Mouse (Mus musculus): ENCODE data around the gene Klhdc7a. TPM values are rescaled to one million over a fixed set of nuclear protein-coding genes. Genes with fewer than 3 reads are reported as not detected.
A peak's percentile ranks its signal among the peaks of the same experiment; 100 is the strongest.

Gene Klhdc7a
- polyA plus RNA-seq (2016; fragmentation: Nextera tagmentation; extraction: Ambion mirVana) = 0.21 and 0.24 TPM in 2 replicates

DNA sequence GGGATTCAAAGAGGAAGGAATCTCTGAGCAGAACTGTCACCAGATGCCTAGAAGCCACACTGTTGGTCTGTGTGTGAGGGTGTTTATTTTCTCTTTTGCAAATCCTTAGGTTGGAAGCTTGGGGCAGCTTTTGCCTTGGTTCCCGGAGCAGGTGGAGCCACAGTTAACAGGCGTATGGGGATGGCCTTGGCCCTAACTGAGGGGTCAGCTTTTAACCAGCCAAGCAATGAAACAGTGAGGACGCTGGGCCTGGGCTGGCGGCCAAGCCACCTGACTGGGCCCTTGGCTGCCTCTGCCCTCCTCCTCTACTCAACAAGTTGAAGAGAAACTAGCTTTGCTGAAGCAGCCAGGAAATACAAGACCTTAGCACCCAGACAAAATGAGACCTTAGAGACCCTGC, at the start of gene Klhdc7a:
TSS of gene Klhdc7a (minus strand) at position 105 of the 400 bp plus-strand sequence.
- WGBS = 53% methylated on average over 4 of the region's 4 CpGs
- H3K9me3 ChIP-seq = no peaks in the 10 kb centered on the region
- H3K4me3 ChIP-seq = peak within 1 kb of the TSS; percentile 5; the same call in 1 of the 2 replicates
- no peak for DNase-seq (ENCODE audit: extremely low spot score, low spot score)
- H3K27me3 ChIP-seq (ENCODE audit: poor library complexity, severe bottlenecking) = peaks cover 14% of the 10 kb centered on the region
- H3K27ac ChIP-seq = peak within 1 kb of the TSS; percentile 72
- H3K4me1 ChIP-seq = peaks cover 36% of the 10 kb centered on the region
- no peaks in the 10 kb centered on the region for H3K36me3 ChIP-seq (replicated peaks)

DNA sequence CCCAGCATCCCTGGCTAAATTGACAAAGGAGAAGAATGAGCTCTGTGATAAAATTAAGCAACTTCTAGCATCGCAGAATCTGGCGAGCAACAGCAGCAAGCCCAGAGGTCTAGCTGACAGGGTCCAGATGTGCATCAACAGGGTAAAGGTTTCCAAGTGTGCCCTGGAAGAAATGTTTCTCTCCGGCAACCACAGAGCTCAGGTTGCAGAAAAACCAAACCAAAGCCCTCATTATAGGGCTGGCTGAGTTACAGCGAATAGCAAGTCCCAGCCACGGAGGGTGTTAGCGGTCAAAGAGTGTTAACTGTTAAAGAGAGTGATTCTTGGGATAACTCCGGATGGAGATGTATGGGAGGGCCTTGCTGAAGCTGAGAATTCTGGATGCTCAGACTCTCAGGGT, 48.1 kb upstream of the Klhdc7a start:
- H3K36me3 ChIP-seq (replicated peaks) = no peaks in the 10 kb centered on the region
- no peak overlapping the region for H3K4me3 ChIP-seq
- WGBS = 73% methylated on average over 7 of the region's 7 CpGs
- peaks cover 2% of the 10 kb centered on the region; the same call in 1 of the 2 replicates for H3K27me3 ChIP-seq (ENCODE audit: poor library complexity, severe bottlenecking)
- peaks cover 12% of the 10 kb centered on the region for H3K4me1 ChIP-seq
- H3K9me3 ChIP-seq = no peaks in the 10 kb centered on the region
- DNase-seq (ENCODE audit: extremely low spot score, low spot score) = no peak
- H3K27ac ChIP-seq = no peak overlapping the region

DNA sequence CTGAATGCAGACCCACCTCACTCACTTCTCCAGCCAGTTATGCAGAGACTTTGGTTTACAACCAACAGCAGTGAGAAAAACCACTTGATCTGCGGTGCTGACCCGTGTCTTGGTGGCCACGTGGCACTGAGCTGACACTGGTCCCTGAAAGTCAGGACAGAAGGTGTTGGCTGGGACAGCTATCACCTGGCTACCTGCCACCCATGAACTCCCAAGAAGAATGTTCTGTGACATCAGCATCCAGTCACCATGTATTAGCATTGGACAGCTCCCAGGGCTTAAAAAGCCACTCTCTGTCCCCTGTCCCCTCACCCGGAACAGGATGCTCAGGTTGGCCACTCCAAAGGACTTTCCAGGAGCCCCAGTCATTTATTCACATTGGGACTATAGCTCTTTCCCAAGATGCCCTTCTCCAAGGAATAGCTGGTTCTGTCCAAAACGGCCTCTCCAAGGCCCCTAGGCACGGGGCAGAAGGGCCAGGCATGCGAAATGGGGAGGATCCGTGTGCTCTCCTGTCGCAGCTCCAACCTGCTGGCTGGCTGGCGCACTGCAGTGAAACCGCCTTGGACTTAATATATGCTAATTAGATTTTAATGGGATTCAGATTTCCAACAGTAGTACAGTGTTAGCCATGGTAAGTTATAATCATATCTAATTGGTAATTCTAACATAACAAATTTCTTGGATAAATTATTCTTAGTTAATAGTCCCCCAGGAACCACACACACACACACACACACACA, 43.1 kb upstream of the Klhdc7a start:
- no peaks in the 10 kb centered on the region for H3K27me3 ChIP-seq (ENCODE audit: poor library complexity, severe bottlenecking)
- no peak overlapping the region for H3K27ac ChIP-seq
- no peaks in the 10 kb centered on the region for H3K36me3 ChIP-seq (replicated peaks)
- DNase-seq (ENCODE audit: extremely low spot score, low spot score) = no peak
- no peak overlapping the region for H3K4me3 ChIP-seq
- no peaks in the 10 kb centered on the region for H3K9me3 ChIP-seq
- 77% methylated on average over 11 of the region's 11 CpGs for WGBS
- peaks cover 17% of the 10 kb centered on the region for H3K4me1 ChIP-seq

DNA sequence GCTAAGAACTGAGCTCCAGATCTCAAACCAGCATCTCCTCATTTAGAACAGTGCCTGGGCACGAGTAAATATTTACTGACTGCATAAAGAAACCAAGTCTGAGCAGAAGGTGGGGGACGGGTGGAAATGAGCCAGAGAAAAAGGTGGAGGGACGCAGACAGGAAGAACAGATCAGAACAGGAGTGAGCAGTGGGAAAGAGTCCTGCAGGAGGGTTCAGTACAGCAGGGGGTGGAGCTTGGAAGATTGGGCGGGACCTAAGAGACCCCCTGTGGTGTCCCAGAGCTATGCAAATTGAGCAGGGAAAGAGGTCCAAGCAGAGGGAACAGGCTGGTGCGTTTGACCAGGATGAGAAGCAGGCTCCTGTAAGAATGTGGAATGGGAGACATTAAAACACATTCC, 37.1 kb upstream of the Klhdc7a start:
- Histone ChIP-seq H3K4me1 (peaks cover 35% of the 10 kb centered on the region), H3K27ac (peak overlapping the region; percentile 56; the same call in 1 of the 2 replicates), H3K4me3 (peak overlapping the region; percentile 44), H3K27me3 (ENCODE audit: poor library complexity, severe bottlenecking) (peaks cover 57% of the 10 kb centered on the region), H3K9me3 (no peaks in the 10 kb centered on the region), H3K36me3 (replicated peaks) (no peaks in the 10 kb centered on the region)
- 23% methylated on average over 5 of the region's 5 CpGs for WGBS
- no peak for DNase-seq (ENCODE audit: extremely low spot score, low spot score)

DNA sequence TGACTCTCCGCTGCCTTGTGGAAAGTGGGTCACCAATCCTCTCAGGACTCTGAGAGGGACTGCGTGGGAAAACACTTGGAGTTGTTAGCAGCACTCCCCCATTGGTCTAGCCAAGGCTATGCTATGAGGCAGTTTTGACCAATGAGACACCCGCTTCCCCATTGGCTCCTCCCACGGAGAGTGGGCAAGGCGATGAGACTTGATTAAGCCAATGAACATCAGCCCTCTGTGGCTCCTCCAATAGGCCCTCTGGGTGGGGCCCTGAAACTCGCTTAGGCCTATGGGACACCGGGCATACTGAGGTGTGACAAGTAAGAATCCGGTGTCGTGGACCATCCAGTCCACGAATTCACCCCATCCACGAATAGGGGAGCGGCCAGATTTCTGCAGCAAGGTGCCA, 36.3 kb upstream of the Klhdc7a start:
- H3K27me3 ChIP-seq (ENCODE audit: poor library complexity, severe bottlenecking) = peaks cover 58% of the 10 kb centered on the region
- peak overlapping the region; percentile 56 for H3K27ac ChIP-seq

DNA sequence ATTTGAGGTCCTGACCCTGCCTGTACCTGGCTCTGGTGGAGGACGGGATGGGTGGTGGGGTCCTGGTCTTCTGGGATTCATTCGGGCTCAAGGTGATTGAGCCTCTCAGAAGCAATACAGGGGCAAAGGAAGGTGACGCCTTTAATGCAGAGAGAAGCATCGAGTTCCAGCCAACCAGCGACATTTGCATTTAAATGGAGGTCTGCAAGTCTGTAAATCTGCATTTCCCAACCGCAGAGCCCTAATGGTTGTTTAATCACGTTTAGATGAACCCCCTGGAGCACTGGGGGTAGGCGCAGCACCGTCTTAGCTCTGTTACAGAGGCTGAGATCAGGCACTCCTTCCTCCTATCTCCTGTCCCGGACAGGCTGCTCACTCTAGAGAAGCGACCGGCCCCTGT, 34.2 kb upstream of the Klhdc7a start:
- Histone ChIP-seq H3K4me1 (peaks cover 43% of the 10 kb centered on the region), H3K36me3 (replicated peaks) (no peaks in the 10 kb centered on the region), H3K4me3 (no peak overlapping the region), H3K9me3 (peaks cover 9% of the 10 kb centered on the region; the same call in 1 of the 2 replicates), H3K27me3 (ENCODE audit: poor library complexity, severe bottlenecking) (peaks cover 58% of the 10 kb centered on the region), H3K27ac (no peak overlapping the region)
- WGBS = 11% methylated on average over 12 of the region's 12 CpGs
- DNase-seq (ENCODE audit: extremely low spot score, low spot score) = no peak

More for the DNA sequence above, 36.3 kb upstream of the Klhdc7a start:
- 20% methylated on average over 12 of the region's 12 CpGs for WGBS
- H3K9me3 ChIP-seq = no peaks in the 10 kb centered on the region
- DNase-seq (ENCODE audit: extremely low spot score, low spot score) = peak; percentile 58
- peak overlapping the region; percentile 44 for H3K4me3 ChIP-seq
- H3K36me3 ChIP-seq (replicated peaks) = no peaks in the 10 kb centered on the region
- peaks cover 37% of the 10 kb centered on the region for H3K4me1 ChIP-seq

DNA sequence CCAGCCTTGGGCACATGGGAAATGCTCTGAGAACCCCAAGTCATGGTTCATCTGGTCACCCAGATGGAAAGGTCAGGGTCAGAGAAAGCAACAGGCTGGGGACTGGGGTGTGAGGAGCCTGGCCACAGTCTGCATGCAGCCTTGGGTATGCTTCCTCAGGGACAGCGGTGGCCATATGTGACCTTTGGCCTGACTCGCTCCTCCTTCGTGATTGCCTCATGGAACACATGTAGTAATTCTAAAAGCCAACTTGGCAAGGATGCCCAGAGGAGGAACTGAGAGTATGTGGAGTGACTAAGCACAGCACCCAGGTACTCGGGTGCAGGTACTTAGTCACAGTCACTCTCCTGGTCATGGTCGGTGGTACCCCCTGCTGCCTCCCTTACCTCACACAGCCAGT, 33.1 kb upstream of the Klhdc7a start:
- Histone ChIP-seq H3K4me1 (peaks cover 40% of the 10 kb centered on the region), H3K36me3 (replicated peaks) (no peaks in the 10 kb centered on the region), H3K4me3 (no peak overlapping the region), H3K27me3 (ENCODE audit: poor library complexity, severe bottlenecking) (peaks cover 58% of the 10 kb centered on the region), H3K27ac (no peak overlapping the region), H3K9me3 (peaks cover 9% of the 10 kb centered on the region; the same call in 1 of the 2 replicates)
- 89% methylated on average over 5 of the region's 5 CpGs for WGBS
- DNase-seq (ENCODE audit: extremely low spot score, low spot score) = no peak

DNA sequence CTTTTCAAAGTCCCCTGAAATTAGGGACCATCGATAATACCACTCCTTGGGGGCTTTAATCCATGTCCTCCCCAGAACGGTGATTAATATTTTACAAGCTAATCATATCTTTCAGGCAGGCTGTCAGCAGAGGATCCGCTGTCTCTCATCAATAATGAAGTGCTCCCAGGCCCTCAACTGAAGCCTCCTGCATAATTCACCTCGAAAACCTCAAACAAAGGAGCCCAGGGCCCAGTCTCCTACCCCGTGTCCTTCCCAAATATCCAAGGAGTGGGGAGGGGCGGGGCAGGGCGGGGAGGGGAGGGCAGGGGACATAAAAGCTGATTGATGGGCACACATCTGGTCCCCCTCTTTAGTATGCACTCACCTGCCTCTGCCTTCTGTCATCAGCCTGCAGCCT, 31.2 kb upstream of the Klhdc7a start:
- Histone ChIP-seq H3K27ac (no peak overlapping the region), H3K4me3 (no peak overlapping the region), H3K36me3 (replicated peaks) (no peaks in the 10 kb centered on the region), H3K4me1 (peaks cover 43% of the 10 kb centered on the region), H3K27me3 (ENCODE audit: poor library complexity, severe bottlenecking) (peaks cover 42% of the 10 kb centered on the region), H3K9me3 (peaks cover 9% of the 10 kb centered on the region; the same call in 1 of the 2 replicates)
- 50% methylated on average over 7 of the region's 7 CpGs for WGBS
- no peak for DNase-seq (ENCODE audit: extremely low spot score, low spot score)

DNA sequence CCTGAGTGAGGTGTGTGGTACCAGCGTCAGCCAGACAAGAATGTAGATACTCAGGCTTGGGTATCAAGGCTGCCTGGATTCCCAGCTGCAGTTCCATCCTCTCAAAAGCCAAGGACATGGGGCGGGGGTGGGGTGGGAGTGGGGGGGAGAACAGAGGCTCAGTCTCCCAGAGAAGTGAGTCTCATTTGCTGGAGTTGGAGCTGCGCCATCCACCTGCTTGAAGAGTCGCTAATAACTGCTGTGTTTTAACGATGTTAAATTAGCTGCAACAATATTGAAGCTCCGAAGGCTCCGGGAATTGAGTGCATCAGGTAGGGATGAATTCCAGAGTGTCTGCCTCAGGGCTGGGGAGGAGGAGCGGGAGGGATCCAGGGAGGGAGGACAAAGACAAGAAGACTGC, 27.8 kb upstream of the Klhdc7a start:
- Histone ChIP-seq H3K36me3 (replicated peaks) (no peaks in the 10 kb centered on the region), H3K27ac (peak overlapping the region; percentile 56; the same call in 1 of the 2 replicates), H3K4me3 (no peak overlapping the region), H3K4me1 (peaks cover 46% of the 10 kb centered on the region), H3K9me3 (peaks cover 9% of the 10 kb centered on the region; the same call in 1 of the 2 replicates), H3K27me3 (ENCODE audit: poor library complexity, severe bottlenecking) (peaks cover 8% of the 10 kb centered on the region; the same call in 1 of the 2 replicates)
- 61% methylated on average over 8 of the region's 8 CpGs for WGBS
- DNase-seq (ENCODE audit: extremely low spot score, low spot score) = no peak

DNA sequence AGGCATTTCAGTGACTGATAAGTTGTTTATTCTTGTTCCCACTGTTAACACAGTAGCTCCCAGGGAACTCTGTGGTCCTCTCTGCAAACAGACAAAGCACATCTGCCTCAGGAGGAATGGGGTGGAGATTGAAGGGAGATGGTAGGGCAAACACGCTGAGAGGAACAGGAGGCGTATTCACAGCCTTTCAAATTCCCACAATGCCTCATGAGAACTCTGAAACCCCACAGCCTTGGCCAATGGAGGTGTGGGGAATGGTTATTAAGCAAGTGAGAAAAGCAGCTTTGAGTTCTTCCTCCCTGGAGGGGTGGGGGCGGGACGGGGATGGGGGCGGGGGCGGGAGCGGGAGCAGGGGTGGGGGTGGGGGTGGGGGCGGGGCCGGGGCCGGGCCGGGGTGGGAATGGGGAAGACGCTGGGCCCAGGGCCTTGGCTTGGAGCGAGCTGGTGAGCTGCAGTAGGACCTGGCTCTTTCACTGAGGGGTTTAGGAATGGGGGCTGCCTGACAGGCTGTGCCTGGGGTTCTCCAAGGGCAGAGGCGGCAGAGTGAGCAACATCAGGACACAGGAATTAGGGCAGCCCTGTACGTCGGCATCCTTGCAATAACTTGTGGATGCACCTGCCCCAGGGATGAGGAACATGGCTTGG, 25.4 kb upstream of the Klhdc7a start:
- peaks cover 7% of the 10 kb centered on the region; the same call in 1 of the 2 replicates for H3K9me3 ChIP-seq
- H3K4me3 ChIP-seq = peak overlapping the region; percentile 30
- no peaks in the 10 kb centered on the region for H3K36me3 ChIP-seq (replicated peaks)
- DNase-seq (ENCODE audit: extremely low spot score, low spot score) = peak; percentile 38
- H3K27ac ChIP-seq = peak overlapping the region; percentile 83
- WGBS = 8% methylated on average over 16 of the region's 16 CpGs
- H3K27me3 ChIP-seq (ENCODE audit: poor library complexity, severe bottlenecking) = peaks cover 7% of the 10 kb centered on the region; the same call in 1 of the 2 replicates
- peaks cover 37% of the 10 kb centered on the region for H3K4me1 ChIP-seq

DNA sequence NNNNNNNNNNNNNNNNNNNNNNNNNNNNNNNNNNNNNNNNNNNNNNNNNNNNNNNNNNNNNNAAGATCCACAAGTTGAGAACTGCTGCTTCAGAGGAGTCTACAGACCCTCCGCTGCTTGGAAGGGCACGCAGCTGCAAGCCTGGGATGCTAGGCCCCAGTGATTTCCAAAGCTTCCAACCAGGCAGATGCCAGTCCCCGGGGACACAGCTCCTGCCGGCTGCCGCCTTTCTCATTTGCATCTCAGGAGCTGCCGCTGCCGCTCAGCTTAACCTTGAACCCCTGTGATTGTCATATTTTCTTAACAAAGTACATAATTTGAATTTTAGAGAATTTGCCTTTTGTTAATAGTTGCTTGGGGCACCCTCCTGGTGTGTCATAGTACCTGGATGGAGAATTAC, 19.1 kb upstream of the Klhdc7a start:
- Histone ChIP-seq H3K36me3 (replicated peaks) (no peaks in the 10 kb centered on the region), H3K4me1 (peaks cover 26% of the 10 kb centered on the region), H3K27ac (no peak overlapping the region), H3K4me3 (no peak overlapping the region), H3K27me3 (ENCODE audit: poor library complexity, severe bottlenecking) (peaks cover 7% of the 10 kb centered on the region; the same call in 1 of the 2 replicates), H3K9me3 (no peaks in the 10 kb centered on the region)
- WGBS = 23% methylated on average over 7 of the region's 7 CpGs
- no peak for DNase-seq (ENCODE audit: extremely low spot score, low spot score)

DNA sequence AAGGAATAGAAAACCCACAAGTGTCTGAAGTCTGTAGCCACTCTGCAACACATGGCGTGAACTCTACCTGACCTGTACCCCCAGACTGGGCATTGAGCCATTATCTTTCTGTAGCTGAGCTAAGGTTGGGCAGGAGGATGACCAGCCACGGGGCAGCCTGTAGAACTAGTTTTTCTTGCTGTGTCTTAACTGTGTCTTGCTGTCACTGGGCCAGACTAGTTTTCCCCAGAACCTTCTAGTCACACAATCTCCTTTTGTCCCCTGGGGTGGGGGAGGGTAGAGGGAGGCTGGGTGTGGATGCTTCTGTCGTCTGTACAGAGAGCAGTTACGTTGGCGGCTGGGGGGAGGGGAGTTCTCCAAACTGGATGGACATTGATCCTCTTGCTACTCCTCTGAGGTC, 10.9 kb upstream of the Klhdc7a start:
- Histone ChIP-seq H3K4me3 (no peak overlapping the region), H3K9me3 (no peaks in the 10 kb centered on the region), H3K4me1 (peaks cover 46% of the 10 kb centered on the region), H3K27ac (peak overlapping the region; percentile 32; the same call in 1 of the 2 replicates), H3K36me3 (replicated peaks) (no peaks in the 10 kb centered on the region), H3K27me3 (ENCODE audit: poor library complexity, severe bottlenecking) (no peaks in the 10 kb centered on the region)
- no peak for DNase-seq (ENCODE audit: extremely low spot score, low spot score)
- WGBS = 53% methylated on average over 5 of the region's 5 CpGs

DNA sequence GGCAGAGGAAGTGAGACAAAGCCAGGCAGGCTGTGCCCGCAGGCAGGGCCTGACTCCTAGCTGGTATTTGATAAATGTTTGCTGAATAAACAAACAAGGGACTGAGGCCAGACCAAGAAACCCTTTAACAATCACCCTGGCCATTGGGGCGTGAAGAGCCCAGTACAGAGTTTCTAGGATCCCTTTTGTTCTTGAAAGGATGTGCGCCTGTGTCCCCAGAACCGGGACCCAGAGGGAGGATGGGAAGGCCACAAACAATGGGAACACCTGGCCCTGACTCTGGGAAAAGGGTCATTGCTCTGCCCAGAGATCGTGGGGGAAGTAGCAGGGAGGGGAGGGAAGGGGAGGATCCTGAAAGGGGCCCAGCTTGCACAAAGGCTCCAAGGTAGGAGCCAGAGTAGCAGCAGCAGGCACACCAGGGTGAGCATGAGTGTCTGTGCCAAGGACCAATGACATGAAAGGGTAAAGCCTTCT, 9.5 kb upstream of the Klhdc7a start:
- H3K9me3 ChIP-seq = no peaks in the 10 kb centered on the region
- WGBS = 7% methylated on average over 5 of the region's 5 CpGs
- H3K27me3 ChIP-seq (ENCODE audit: poor library complexity, severe bottlenecking) = no peaks in the 10 kb centered on the region
- H3K4me3 ChIP-seq = no peak overlapping the region
- peak overlapping the region; percentile 79 for H3K27ac ChIP-seq
- DNase-seq (ENCODE audit: extremely low spot score, low spot score) = peak; percentile 39
- H3K36me3 ChIP-seq (replicated peaks) = no peaks in the 10 kb centered on the region
- H3K4me1 ChIP-seq = peaks cover 41% of the 10 kb centered on the region
